ENCODE assay signal across 36 mouse cellular contexts in genomic region chr7:131364131-131364530, GRCm38 (mm10). TPM values are rescaled to one million over a fixed set of nuclear protein-coding genes. Genes with fewer than 3 reads are reported as not detected.
DNase-seq lines count a peak whose midpoint lies in the region; ATAC-seq and TF ChIP-seq lines count a peak whose summit lies in the region.
"Had no signal": no experiment of that assay in that cellular context is flagged by ENCODE, and none has a peak within 500 bp of the region (broad histone marks: within the 10 kb centered on the region; RNA-seq: fewer than 3 reads in every experiment).

No protein-coding gene starts in this region.

- peaks cover 15% of the 10 kb centered on the region for H3K79me2 ChIP-seq in MEL (ENCODE audit: control insufficient read depth, insufficient read depth, low read length, poor library complexity)

- TF ChIP-seq RAD21 in MEL (IDR thresholded peaks at IDR 0.05; ENCODE audit: low read depth, low read length): no peak

- WGBS in liver, embryonic 12.5 days (ENCODE audit: insufficient replicate concordance): 88% methylated on average over 8 of the region's 8 CpGs
- 83% methylated on average over 8 of the region's 8 CpGs for WGBS in liver, postnatal 0 days (ENCODE audit: insufficient replicate concordance)
- 65% methylated on average over 8 of the region's 8 CpGs for WGBS in intestine, embryonic 15.5 days
- WGBS in small intestine, adult 2 months: 36% methylated on average over 8 of the region's 8 CpGs

- H3K27me3 ChIP-seq in liver, embryonic 12.5 days (replicated peaks): peaks cover 10% of the 10 kb centered on the region; the same call in 1 of the 2 replicates
- H3K27me3 ChIP-seq in liver, postnatal 0 days (ENCODE audit: insufficient read depth, low read length): no peaks in the 10 kb centered on the region
- no peaks in the 10 kb centered on the region for H3K27me3 ChIP-seq in MEL (ENCODE audit: control insufficient read depth in 1 of 2, insufficient read depth in 2 of 2, low read length in 2 of 2)
- no peaks in the 10 kb centered on the region for H3K27me3 ChIP-seq in intestine, embryonic 15.5 days (replicated peaks)
- H3K27me3 ChIP-seq in small intestine, adult 2 months (ENCODE audit: control insufficient read depth, insufficient read depth, low read length): no peaks in the 10 kb centered on the region
- H3K27me3 ChIP-seq: embryonic facial prominence, embryonic 13.5 days; forebrain, embryonic 15.5 days; heart, embryonic 12.5 days; heart, embryonic 15.5 days had no signal

- 0 out of 2 replicates have a peak overlapping the region, but pooled peaks have one; percentile 22 for H3K9ac ChIP-seq in liver, embryonic 12.5 days
- H3K9ac ChIP-seq in liver, postnatal 0 days (replicated peaks): no peak overlapping the region
- H3K9ac ChIP-seq in MEL (ENCODE audit: control insufficient read depth, low read depth, low read length, poor library complexity, severe bottlenecking): no peak overlapping the region
- H3K9ac ChIP-seq in intestine, embryonic 15.5 days: no peak overlapping the region
- H3K9ac ChIP-seq: forebrain, embryonic 15.5 days had no signal

- TF ChIP-seq CTCF in liver, postnatal 0 days (IDR thresholded peaks at IDR 0.05; ENCODE audit: low read depth): no peak
- TF ChIP-seq CTCF in MEL (IDR thresholded peaks at IDR 0.05 in 2 of 3, conservative IDR thresholded peaks at IDR 0.05 in 1 of 3; ENCODE audit: control insufficient read depth in 1 of 3, insufficient read depth in 1 of 3, low read depth in 2 of 3, low read length in 3 of 3, poor library complexity in 1 of 3, severe bottlenecking in 1 of 3): no peak
- no peak for TF ChIP-seq CTCF in small intestine, adult 2 months (IDR thresholded peaks at IDR 0.05; ENCODE audit: extremely low read depth, insufficient read length, insufficient replicate concordance, low read depth, low read length)

- no peaks in the 10 kb centered on the region for H3K9me3 ChIP-seq in liver, embryonic 12.5 days (replicated peaks)
- H3K9me3 ChIP-seq in liver, postnatal 0 days (ENCODE audit: low read length): no peaks in the 10 kb centered on the region
- no peaks in the 10 kb centered on the region for H3K9me3 ChIP-seq in MEL (replicated peaks; ENCODE audit: insufficient read depth, low read length)
- no peaks in the 10 kb centered on the region for H3K9me3 ChIP-seq in intestine, embryonic 15.5 days
- H3K9me3 ChIP-seq: embryonic facial prominence, embryonic 10.5 days; embryonic facial prominence, embryonic 13.5 days; forebrain, embryonic 12.5 days; forebrain, embryonic 15.5 days; G1E; heart, embryonic 12.5 days; heart, embryonic 15.5 days; hindbrain, embryonic 10.5 days; hindbrain, embryonic 13.5 days had no signal

- no peak overlapping the region for H3K4me3 ChIP-seq in liver, embryonic 12.5 days
- no peak overlapping the region for H3K4me3 ChIP-seq in liver, postnatal 0 days (ENCODE audit: low read depth, low read length)
- no peak overlapping the region for H3K4me3 ChIP-seq in MEL (ENCODE audit: control insufficient read depth in 1 of 2, insufficient read depth in 1 of 2, low read depth in 2 of 2, low read length in 2 of 2)
- H3K4me3 ChIP-seq in intestine, embryonic 15.5 days (replicated peaks): no peak overlapping the region
- no peak overlapping the region for H3K4me3 ChIP-seq in small intestine, adult 2 months (ENCODE audit: low read depth, low read length)
- H3K4me3 ChIP-seq: forebrain, embryonic 12.5 days had no signal

- no peak for ATAC-seq in liver, embryonic 12.5 days
- ATAC-seq in liver, postnatal 0 days: no peak
- no peak for ATAC-seq in intestine, embryonic 15.5 days
- ATAC-seq: forebrain, embryonic 15.5 days; hindbrain, postnatal 0 days had no signal

- 0 out of 2 replicates have a peak overlapping the region, but pooled peaks have one; percentile 37 for H3K27ac ChIP-seq in liver, embryonic 12.5 days
- H3K27ac ChIP-seq in liver, postnatal 0 days (ENCODE audit: low read depth): no peak overlapping the region
- H3K27ac ChIP-seq in MEL (ENCODE audit: control insufficient read depth, low read depth, low read length): no peak overlapping the region
- H3K27ac ChIP-seq in intestine, embryonic 15.5 days: peak overlapping the region; percentile 28; the same call in 1 of the 2 replicates
- H3K27ac ChIP-seq in small intestine, adult 2 months (ENCODE audit: insufficient read depth, low read depth, low read length): peak overlapping the region; percentile 20; the same call in 1 of the 2 replicates
- H3K27ac ChIP-seq: embryonic facial prominence, embryonic 10.5 days; embryonic facial prominence, embryonic 13.5 days; forebrain, embryonic 12.5 days; forebrain, embryonic 15.5 days; hindbrain, embryonic 10.5 days; hindbrain, embryonic 13.5 days; hindbrain, postnatal 0 days had no signal

- H3K36me3 ChIP-seq in liver, embryonic 12.5 days: peaks cover 15% of the 10 kb centered on the region
- peaks cover 3% of the 10 kb centered on the region; the same call in 1 of the 2 replicates for H3K36me3 ChIP-seq in liver, postnatal 0 days (replicated peaks; ENCODE audit: insufficient read depth, low read length)
- peaks cover 5 to 14% of the 10 kb centered on the region in 2 experiments for H3K36me3 ChIP-seq in MEL (ENCODE audit: control insufficient read depth in 1 of 2, insufficient read depth in 2 of 2, low read length in 2 of 2)
- H3K36me3 ChIP-seq in intestine, embryonic 15.5 days: no peaks in the 10 kb centered on the region
- H3K36me3 ChIP-seq in small intestine, adult 2 months (ENCODE audit: control insufficient read depth, insufficient read depth, low read length): 0 out of 2 replicates have a peak, but pooled peaks cover 1% of the 10 kb centered on the region
- H3K36me3 ChIP-seq: forebrain, embryonic 12.5 days had no signal

- TF ChIP-seq EP300 in liver, postnatal 0 days (IDR thresholded peaks at IDR 0.05; ENCODE audit: low read depth): no peak
- TF ChIP-seq EP300 in MEL (IDR thresholded peaks at IDR 0.05; ENCODE audit: low read depth in 1 of 2, low read length in 2 of 2): no peak

- no peak for TF ChIP-seq POLR2A in MEL (IDR thresholded peaks at IDR 0.05; ENCODE audit: control insufficient read depth in 1 of 2, insufficient read depth in 1 of 2, low read depth in 1 of 2, low read length in 2 of 2, poor library complexity in 1 of 2)
- no peak for TF ChIP-seq POLR2A in small intestine, adult 2 months (IDR thresholded peaks at IDR 0.05; ENCODE audit: low read depth, low read length)

- DNase-seq in liver, postnatal 0 days: no peak
- peak; percentile 14 for DNase-seq in MEL (ENCODE audit: low read depth, low spot score)
- DNase-seq in lung, postnatal 14 days: no peak
- no peak for DNase-seq in cerebellum, adult 11-12 months
- DNase-seq in frontal cortex, postnatal 25 days (ENCODE audit: low spot score in 2 of 2): no peak
- DNase-seq: adrenal gland, adult 2 months; adrenal gland, postnatal 14 days; B cell, adult 2 months; cerebellum, adult 11 months; cerebellum, adult 8-10 months; cerebellum, postnatal 10 days; cerebellum, postnatal 36 days; embryo, embryonic 11 days; gastrocnemius, postnatal 10 days; gastrocnemius, postnatal 36 days; heart, postnatal 10 days; heart, postnatal 36 days had no signal

- H3K4me2 ChIP-seq in liver, embryonic 12.5 days: no peak overlapping the region
- no peak overlapping the region for H3K4me2 ChIP-seq in liver, postnatal 0 days (ENCODE audit: low read depth, low read length)
- no peak overlapping the region for H3K4me2 ChIP-seq in intestine, embryonic 15.5 days (replicated peaks)

- H3K4me1 ChIP-seq in liver, embryonic 12.5 days: peaks cover 20% of the 10 kb centered on the region
- peaks cover 11% of the 10 kb centered on the region for H3K4me1 ChIP-seq in liver, postnatal 0 days (ENCODE audit: insufficient read depth)
- peaks cover 3 to 9% of the 10 kb centered on the region in 2 experiments for H3K4me1 ChIP-seq in MEL (ENCODE audit: control insufficient read depth in 1 of 2, insufficient read depth in 2 of 2, low read length in 2 of 2)
- peaks cover 6% of the 10 kb centered on the region; the same call in 1 of the 2 replicates for H3K4me1 ChIP-seq in intestine, embryonic 15.5 days (replicated peaks)
- H3K4me1 ChIP-seq in small intestine, adult 2 months (ENCODE audit: control insufficient read depth, insufficient read depth, insufficient read length, low read length): peaks cover 8% of the 10 kb centered on the region; the same call in 1 of the 2 replicates

RNA-seq across cellular contexts. Expression of gene 2310057M21Rik, which starts 1.6 kb away (rescaled TPM):
- 14.3 and 15.7 TPM in 2 replicates for polyA plus RNA-seq in liver, embryonic 12.5 days (2016; fragmentation: Nextera tagmentation; extraction: Ambion mirVana)
- 4.7 and 5.6 TPM in 2 replicates for polyA plus RNA-seq in liver, postnatal 0 days (2015; fragmentation: Nextera tagmentation; extraction: Ambion mirVana)
- total RNA-seq in MEL (2012; rRNA removed): 16.7 and 18.0 TPM in 2 replicates
- 10 to 100 TPM in 1 of 2 experiments, not detected in 1; 33.0 TPM for polyA plus RNA-seq in MEL (2012; ENCODE audit: insufficient read depth in 1 of 2, insufficient read length in 2 of 2, low read depth in 1 of 2, low replicate concordance in 2 of 2, missing spikeins in 1 of 2)
- polyA plus RNA-seq in intestine, embryonic 15.5 days (2015; fragmentation: Nextera tagmentation; extraction: Ambion mirVana): 18.4 and 19.2 TPM in 2 replicates
- polyA plus RNA-seq in small intestine, adult 2 months (2012; rRNA removed): 1.3 and 2.1 TPM in 2 replicates

RNA-seq across cellular contexts. Expression of gene Pstk, which starts 6.8 kb away (rescaled TPM):
- polyA plus RNA-seq in liver, embryonic 12.5 days (2016; fragmentation: Nextera tagmentation; extraction: Ambion mirVana): 32.1 and 36.9 TPM in 2 replicates
- polyA plus RNA-seq in liver, postnatal 0 days (2015; fragmentation: Nextera tagmentation; extraction: Ambion mirVana): 19.5 and 20.4 TPM in 2 replicates
- total RNA-seq in MEL (2012; rRNA removed): 36.1 and 42.5 TPM in 2 replicates
- polyA plus RNA-seq in MEL (2012; ENCODE audit: insufficient read depth in 1 of 2, insufficient read length in 2 of 2, low read depth in 1 of 2, low replicate concordance in 2 of 2, missing spikeins in 1 of 2): 10 to 100 TPM in 1 of 2 experiments, not detected in 1; 57.5 TPM
- 71.2 and 75.7 TPM in 2 replicates for polyA plus RNA-seq in intestine, embryonic 15.5 days (2015; fragmentation: Nextera tagmentation; extraction: Ambion mirVana)
- 35.6 and 37.5 TPM in 2 replicates for polyA plus RNA-seq in small intestine, adult 2 months (2012; rRNA removed)

RNA-seq across cellular contexts. Expression of gene Fam24a, which starts 30.5 kb away (rescaled TPM):
- polyA plus RNA-seq in liver, embryonic 12.5 days (2016; fragmentation: Nextera tagmentation; extraction: Ambion mirVana): not detected in 2 replicates
- not detected in 2 replicates for polyA plus RNA-seq in liver, postnatal 0 days (2015; fragmentation: Nextera tagmentation; extraction: Ambion mirVana)
- not detected in 2 replicates for total RNA-seq in MEL (2012; rRNA removed)
- not detected for polyA plus RNA-seq in MEL (2012; ENCODE audit: insufficient read depth in 1 of 2, insufficient read length in 2 of 2, low read depth in 1 of 2, low replicate concordance in 2 of 2, missing spikeins in 1 of 2)
- not detected in 2 replicates for polyA plus RNA-seq in intestine, embryonic 15.5 days (2015; fragmentation: Nextera tagmentation; extraction: Ambion mirVana)
- polyA plus RNA-seq in small intestine, adult 2 months (2012; rRNA removed): not detected in 2 replicates
- total RNA-seq: adrenal gland, adult 2 months; adrenal gland, postnatal 14 days; adrenal gland, postnatal 4 days; CH12.LX; G1E; gastrocnemius, adult 18-20 months; gastrocnemius, postnatal 10 days; gastrocnemius, postnatal 36 days; granulocyte monocyte progenitor cell, adult 5-6 weeks; heart, postnatal 10 days; heart, postnatal 36 days; hindbrain, postnatal 0 days had no signal
- polyA plus RNA-seq: adrenal gland, adult 2 months; cortical plate, adult 2 months; embryonic facial prominence, embryonic 10.5 days; embryonic facial prominence, embryonic 13.5 days; erythroblast, embryonic 14.5 days; forebrain, embryonic 12.5 days; forebrain, embryonic 15.5 days; G1E; heart, embryonic 12.5 days; heart, embryonic 15.5 days; hindbrain, embryonic 10.5 days; hindbrain, embryonic 13.5 days had no signal

RNA-seq across cellular contexts. Expression of gene Fam24b, which starts 34.8 kb away (rescaled TPM):
- not detected in 2 replicates for polyA plus RNA-seq in liver, embryonic 12.5 days (2016; fragmentation: Nextera tagmentation; extraction: Ambion mirVana)
- polyA plus RNA-seq in liver, postnatal 0 days (2015; fragmentation: Nextera tagmentation; extraction: Ambion mirVana): not detected in 2 replicates
- not detected in 2 replicates for total RNA-seq in MEL (2012; rRNA removed)
- polyA plus RNA-seq in MEL (2012; ENCODE audit: insufficient read depth in 1 of 2, insufficient read length in 2 of 2, low read depth in 1 of 2, low replicate concordance in 2 of 2, missing spikeins in 1 of 2): under 1 TPM in 1 of 2 experiments, not detected in 1; 0.11 TPM
- not detected in 2 replicates for polyA plus RNA-seq in intestine, embryonic 15.5 days (2015; fragmentation: Nextera tagmentation; extraction: Ambion mirVana)
- polyA plus RNA-seq in small intestine, adult 2 months (2012; rRNA removed): not detected in 2 replicates
- total RNA-seq: adrenal gland, adult 2 months; adrenal gland, postnatal 14 days; G1E; gastrocnemius, adult 18-20 months; gastrocnemius, postnatal 10 days; gastrocnemius, postnatal 36 days; granulocyte monocyte progenitor cell, adult 5-6 weeks; heart, postnatal 10 days; heart, postnatal 36 days; hindbrain, postnatal 0 days had no signal
- polyA plus RNA-seq: adrenal gland, adult 2 months; cortical plate, adult 2 months; embryonic facial prominence, embryonic 10.5 days; embryonic facial prominence, embryonic 13.5 days; erythroblast, embryonic 14.5 days; forebrain, embryonic 12.5 days; forebrain, embryonic 15.5 days; G1E; heart, embryonic 12.5 days; heart, embryonic 15.5 days; hindbrain, embryonic 10.5 days; hindbrain, embryonic 13.5 days; hindbrain, postnatal 0 days had no signal

RNA-seq across cellular contexts. Expression of gene Cuzd1, which starts 42.0 kb away (rescaled TPM):
- polyA plus RNA-seq in liver, embryonic 12.5 days (2016; fragmentation: Nextera tagmentation; extraction: Ambion mirVana): not detected in 2 replicates
- polyA plus RNA-seq in liver, postnatal 0 days (2015; fragmentation: Nextera tagmentation; extraction: Ambion mirVana): 0.05 TPM in 1 of 2 replicates, not detected in the other
- total RNA-seq in MEL (2012; rRNA removed): not detected in 2 replicates
- polyA plus RNA-seq in MEL (2012; ENCODE audit: insufficient read depth in 1 of 2, insufficient read length in 2 of 2, low read depth in 1 of 2, low replicate concordance in 2 of 2, missing spikeins in 1 of 2): not detected
- 0.26 and 0.53 TPM in 2 replicates for polyA plus RNA-seq in intestine, embryonic 15.5 days (2015; fragmentation: Nextera tagmentation; extraction: Ambion mirVana)
- 0.09 and 56.5 TPM in 2 replicates for polyA plus RNA-seq in small intestine, adult 2 months (2012; rRNA removed)
- total RNA-seq: adrenal gland, adult 2 months; adrenal gland, postnatal 14 days; CH12.LX; gastrocnemius, postnatal 10 days; granulocyte monocyte progenitor cell, adult 5-6 weeks; heart, postnatal 10 days had no signal
- polyA plus RNA-seq: adrenal gland, adult 2 months; embryonic facial prominence, embryonic 10.5 days; embryonic facial prominence, embryonic 13.5 days; erythroblast, embryonic 14.5 days; forebrain, embryonic 12.5 days; forebrain, embryonic 15.5 days; G1E; hindbrain, embryonic 10.5 days; hindbrain, embryonic 13.5 days; hindbrain, postnatal 0 days had no signal

Comparison
In these comparisons a context has a peak if more than half of its experiments do, and no peak if none do; other contexts are left out.
1. H3K27ac ChIP-seq: peak in liver, embryonic 12.5 days (single experiment), intestine, embryonic 15.5 days (single experiment) and small intestine, adult 2 months (single experiment); none in liver, postnatal 0 days (single experiment) and MEL (single experiment).